Mouse (Mus musculus): Measurements from ENCODE around the gene Sstr3. TPM values are rescaled to one million over a fixed set of nuclear protein-coding genes. Genes with fewer than 3 reads are reported as not detected.

Gene Sstr3
- 0.36 and 0.69 TPM in 2 replicates for polyA plus RNA-seq (2015; fragmentation: Nextera tagmentation; extraction: Ambion mirVana)

DNA sequence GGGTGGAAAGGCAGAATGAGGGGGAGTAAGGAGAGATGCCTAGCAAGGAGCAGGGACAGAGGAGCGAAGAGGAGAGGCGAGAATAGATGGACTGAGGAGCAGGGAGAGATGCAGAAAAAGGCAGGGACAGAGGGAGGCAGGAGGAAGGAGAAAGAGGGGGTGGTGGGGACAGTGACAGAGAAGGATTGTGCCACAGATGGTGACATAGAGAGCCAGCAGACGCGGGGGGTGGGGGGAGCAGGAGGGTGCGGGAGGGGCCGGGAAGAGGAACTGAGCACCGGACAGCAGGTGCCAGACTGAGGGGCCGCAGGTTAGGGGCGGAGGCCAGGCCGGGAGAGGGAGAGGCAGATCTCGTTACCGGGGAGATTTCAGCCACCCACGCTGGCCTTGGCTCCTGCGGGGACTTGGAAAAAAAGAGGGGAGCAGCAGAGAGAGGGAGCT lies at the start of gene Sstr3:
Sstr3 (minus strand) TSS at position 125 of the 441 bp plus-strand sequence.
- peaks cover 18% of the 10 kb centered on the region for H3K4me1 ChIP-seq (ENCODE audit: insufficient read depth, low read length)
- H3K9ac ChIP-seq (replicated peaks; ENCODE audit: low read length): 0 out of 2 replicates have a peak within 1 kb of the TSS, but pooled peaks have one; percentile 28
- WGBS: 4% methylated on average over 14 of the region's 14 CpGs
- no peak within 1 kb of the TSS for H3K4me3 ChIP-seq (ENCODE audit: low read length)
- peak within 1 kb of the TSS; percentile 39 for H3K4me2 ChIP-seq (replicated peaks; ENCODE audit: low read depth, low read length)
- no peaks in the 10 kb centered on the region for H3K36me3 ChIP-seq (ENCODE audit: insufficient read depth, low read length)
- ATAC-seq (ENCODE audit: low FRiP score, low TSS enrichment): peak; percentile 14; the same call in 1 of the 2 replicates
- H3K9me3 ChIP-seq (ENCODE audit: low read length): no peaks in the 10 kb centered on the region
- no peak within 1 kb of the TSS for H3K27ac ChIP-seq (ENCODE audit: low read length)
- H3K27me3 ChIP-seq (ENCODE audit: insufficient read depth, low read length): no peaks in the 10 kb centered on the region

DNA sequence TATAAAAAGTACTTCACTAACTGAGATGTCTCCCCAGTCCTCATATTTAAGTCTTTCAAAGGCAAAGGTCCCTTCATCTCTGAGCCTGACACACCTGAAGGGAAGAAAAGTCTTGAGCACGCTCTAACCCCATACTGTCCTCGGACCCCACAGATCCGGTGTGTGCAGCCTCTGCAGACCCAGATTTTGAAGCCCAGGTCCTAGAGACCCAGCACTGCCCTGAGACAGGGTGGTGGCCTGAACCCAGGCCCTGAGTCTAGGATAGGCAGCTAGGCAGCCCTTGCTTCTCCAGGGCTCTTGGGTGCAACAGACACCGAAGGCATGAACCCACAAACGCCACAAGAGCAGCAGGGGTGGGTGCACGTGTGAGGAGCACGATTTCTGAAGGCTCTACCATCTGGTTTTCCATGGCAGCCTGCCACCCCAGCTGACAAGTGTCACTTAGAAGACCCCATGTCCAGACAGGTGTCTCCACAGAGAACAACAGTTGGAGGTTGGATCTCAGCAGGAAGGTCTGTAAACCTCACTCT lies 49.5 kb upstream of the Sstr3 start:
- Histone ChIP-seq H3K9me3 (ENCODE audit: low read length) (no peaks in the 10 kb centered on the region), H3K27ac (ENCODE audit: low read length) (no peak overlapping the region), H3K4me3 (ENCODE audit: low read length) (no peak overlapping the region), H3K36me3 (ENCODE audit: insufficient read depth, low read length) (no peaks in the 10 kb centered on the region), H3K4me1 (ENCODE audit: insufficient read depth, low read length) (no peaks in the 10 kb centered on the region), H3K27me3 (ENCODE audit: insufficient read depth, low read length) (no peaks in the 10 kb centered on the region), H3K4me2 (replicated peaks; ENCODE audit: low read depth, low read length) (no peak overlapping the region), H3K9ac (replicated peaks; ENCODE audit: low read length) (no peak overlapping the region)
- 87% methylated on average over 7 of the region's 7 CpGs for WGBS
- no peak for ATAC-seq (ENCODE audit: low FRiP score, low TSS enrichment)

DNA sequence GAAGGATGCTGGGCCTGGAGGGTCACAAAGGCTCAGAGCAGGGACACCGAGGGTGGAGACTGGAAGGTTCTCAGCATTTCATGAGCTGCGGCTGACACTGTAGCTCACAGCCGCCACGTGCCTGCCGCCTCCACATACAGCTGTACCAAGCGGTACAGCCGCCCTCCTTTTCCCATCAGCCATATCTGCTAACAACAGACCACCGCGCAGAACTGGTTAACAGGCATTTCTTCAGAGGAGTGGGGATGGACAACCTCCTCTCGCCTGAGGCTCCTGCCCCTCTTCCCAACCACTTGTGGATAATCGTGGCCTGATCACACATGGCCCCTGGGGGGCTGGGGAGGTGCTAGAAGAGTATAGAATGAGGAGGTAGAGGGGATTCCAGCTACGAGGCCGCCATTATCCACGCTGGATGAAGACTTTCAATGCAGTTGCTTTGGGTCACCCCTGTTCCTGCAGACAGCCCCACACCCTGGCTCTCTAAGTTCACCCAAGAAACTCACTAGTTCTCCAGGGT lies 48.0 kb upstream of the Sstr3 start:
- 69% methylated on average over 14 of the region's 14 CpGs for WGBS
- Histone ChIP-seq H3K4me3 (ENCODE audit: low read length) (no peak overlapping the region), H3K36me3 (ENCODE audit: insufficient read depth, low read length) (no peaks in the 10 kb centered on the region), H3K27me3 (ENCODE audit: insufficient read depth, low read length) (no peaks in the 10 kb centered on the region), H3K27ac (ENCODE audit: low read length) (no peak overlapping the region), H3K4me1 (ENCODE audit: insufficient read depth, low read length) (no peaks in the 10 kb centered on the region), H3K9me3 (ENCODE audit: low read length) (no peaks in the 10 kb centered on the region), H3K9ac (replicated peaks; ENCODE audit: low read length) (no peak overlapping the region), H3K4me2 (replicated peaks; ENCODE audit: low read depth, low read length) (no peak overlapping the region)
- ATAC-seq (ENCODE audit: low FRiP score, low TSS enrichment): no peak

DNA sequence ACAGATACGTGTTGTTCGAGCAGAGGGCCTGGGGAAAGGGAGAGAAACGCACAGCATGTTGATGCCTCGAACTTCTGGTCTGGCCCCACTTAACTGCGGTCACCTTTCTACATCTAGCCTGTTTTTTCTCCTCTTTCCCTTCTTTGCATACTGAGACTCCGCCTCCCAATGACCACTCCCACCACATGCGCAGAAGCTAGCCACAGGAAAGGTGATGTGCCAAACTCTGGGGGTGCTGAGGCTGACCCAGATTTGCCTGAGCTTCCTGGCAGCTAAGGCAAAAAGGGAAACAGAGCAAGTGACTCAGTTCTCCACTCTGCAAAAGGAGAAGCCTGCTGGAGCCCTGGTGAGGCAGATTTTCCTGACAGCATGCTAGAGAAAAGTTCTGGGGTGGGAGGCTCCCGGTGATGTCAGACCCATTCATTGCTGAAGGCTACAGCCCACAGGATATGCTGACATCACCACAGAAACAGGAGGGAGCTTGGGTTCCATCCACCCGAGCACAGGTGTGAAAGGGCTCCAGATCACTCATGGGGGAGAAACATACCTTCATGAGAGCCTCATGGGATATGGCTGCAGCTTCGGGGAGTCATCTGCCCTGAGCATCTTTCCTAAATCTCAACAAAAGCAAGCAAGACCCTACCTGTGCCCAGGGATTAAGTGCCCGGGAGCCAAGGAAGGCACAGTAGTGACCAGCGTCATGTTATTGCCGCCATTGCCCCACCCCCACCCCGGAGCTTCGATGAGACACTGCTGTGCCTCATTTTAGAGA lies 47.4 kb upstream of the Sstr3 start:
- WGBS: 49% methylated on average over 15 of the region's 15 CpGs
- no peak overlapping the region for H3K9ac ChIP-seq (replicated peaks; ENCODE audit: low read length)
- no peaks in the 10 kb centered on the region for H3K9me3 ChIP-seq (ENCODE audit: low read length)
- no peaks in the 10 kb centered on the region for H3K4me1 ChIP-seq (ENCODE audit: insufficient read depth, low read length)
- H3K36me3 ChIP-seq (ENCODE audit: insufficient read depth, low read length): no peaks in the 10 kb centered on the region
- H3K27me3 ChIP-seq (ENCODE audit: insufficient read depth, low read length): no peaks in the 10 kb centered on the region
- H3K4me2 ChIP-seq (replicated peaks; ENCODE audit: low read depth, low read length): no peak overlapping the region
- no peak overlapping the region for H3K27ac ChIP-seq (ENCODE audit: low read length)
- no peak for ATAC-seq (ENCODE audit: low FRiP score, low TSS enrichment)
- no peak overlapping the region for H3K4me3 ChIP-seq (ENCODE audit: low read length)

DNA sequence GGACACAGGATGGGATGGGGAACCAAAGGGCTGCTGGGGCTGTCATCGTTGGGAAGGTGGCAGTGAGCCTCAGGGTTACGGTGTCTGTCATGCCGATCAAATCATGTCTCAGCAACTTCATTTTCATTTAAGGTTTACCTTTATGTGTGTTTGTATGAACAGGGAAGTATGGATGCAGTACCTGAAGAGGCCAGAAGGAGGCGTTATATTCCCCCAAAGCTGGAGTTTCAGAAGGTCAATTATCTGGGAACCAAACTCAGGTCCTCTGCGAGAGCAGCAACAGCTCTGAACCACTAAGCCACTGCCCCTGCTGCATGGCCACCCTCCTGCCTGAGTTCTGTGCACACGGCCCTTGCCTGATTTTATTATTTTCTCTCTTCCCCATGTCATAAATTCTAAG lies 46.3 kb upstream of the Sstr3 start:
- no peaks in the 10 kb centered on the region for H3K27me3 ChIP-seq (ENCODE audit: insufficient read depth, low read length)
- WGBS: 70% methylated on average over 6 of the region's 6 CpGs
- ATAC-seq (ENCODE audit: low FRiP score, low TSS enrichment): no peak
- H3K36me3 ChIP-seq (ENCODE audit: insufficient read depth, low read length): no peaks in the 10 kb centered on the region
- H3K4me3 ChIP-seq (ENCODE audit: low read length): no peak overlapping the region
- no peak overlapping the region for H3K9ac ChIP-seq (replicated peaks; ENCODE audit: low read length)
- H3K4me1 ChIP-seq (ENCODE audit: insufficient read depth, low read length): no peaks in the 10 kb centered on the region
- no peaks in the 10 kb centered on the region for H3K9me3 ChIP-seq (ENCODE audit: low read length)
- no peak overlapping the region for H3K4me2 ChIP-seq (replicated peaks; ENCODE audit: low read depth, low read length)
- H3K27ac ChIP-seq (ENCODE audit: low read length): no peak overlapping the region

GRCm38 (mm10) chr15:78589936-78590335 lies 45.5 kb upstream of the Sstr3 start:
- Histone ChIP-seq H3K4me2 (replicated peaks; ENCODE audit: low read depth, low read length) (no peak overlapping the region), H3K27me3 (ENCODE audit: insufficient read depth, low read length) (no peaks in the 10 kb centered on the region), H3K4me1 (ENCODE audit: insufficient read depth, low read length) (no peaks in the 10 kb centered on the region), H3K36me3 (ENCODE audit: insufficient read depth, low read length) (no peaks in the 10 kb centered on the region), H3K27ac (ENCODE audit: low read length) (no peak overlapping the region), H3K4me3 (ENCODE audit: low read length) (no peak overlapping the region), H3K9ac (replicated peaks; ENCODE audit: low read length) (no peak overlapping the region), H3K9me3 (ENCODE audit: low read length) (peaks cover 1% of the 10 kb centered on the region; the same call in 1 of the 2 replicates)
- 71% methylated on average over 6 of the region's 6 CpGs for WGBS
- ATAC-seq (ENCODE audit: low FRiP score, low TSS enrichment): no peak

DNA sequence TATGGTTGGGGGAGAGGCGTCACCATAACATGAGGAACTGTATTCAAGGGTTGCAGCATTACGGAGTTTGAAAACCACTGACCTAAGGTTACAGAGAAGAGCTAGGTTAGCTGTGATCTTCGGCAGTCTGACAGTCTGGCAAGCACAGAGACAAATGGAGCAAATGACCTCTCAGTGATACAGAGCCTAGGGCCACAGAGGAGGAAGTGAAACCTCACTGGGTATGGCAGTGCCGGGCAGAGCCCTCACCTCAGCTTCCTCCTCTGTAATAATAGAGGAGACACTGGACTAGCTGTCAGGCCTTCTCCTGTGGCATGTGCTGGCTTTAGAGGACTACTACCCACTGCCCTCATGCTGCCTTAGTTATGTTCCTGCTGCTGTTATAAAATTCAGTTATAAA lies 44.4 kb upstream of the Sstr3 start:
- 75% methylated on average over 4 of the region's 4 CpGs for WGBS
- no peaks in the 10 kb centered on the region for H3K36me3 ChIP-seq (ENCODE audit: insufficient read depth, low read length)
- H3K4me1 ChIP-seq (ENCODE audit: insufficient read depth, low read length): no peaks in the 10 kb centered on the region
- no peaks in the 10 kb centered on the region for H3K27me3 ChIP-seq (ENCODE audit: insufficient read depth, low read length)
- H3K4me3 ChIP-seq (ENCODE audit: low read length): no peak overlapping the region
- no peak overlapping the region for H3K9ac ChIP-seq (replicated peaks; ENCODE audit: low read length)
- no peak overlapping the region for H3K27ac ChIP-seq (ENCODE audit: low read length)
- H3K9me3 ChIP-seq (ENCODE audit: low read length): peaks cover 6% of the 10 kb centered on the region; the same call in 1 of the 2 replicates
- H3K4me2 ChIP-seq (replicated peaks; ENCODE audit: low read depth, low read length): no peak overlapping the region
- no peak for ATAC-seq (ENCODE audit: low FRiP score, low TSS enrichment)

- H3K4me1 ChIP-seq (ENCODE audit: insufficient read depth, low read length): no peaks in the 10 kb centered on the region
- 92% methylated on average over 4 of the region's 4 CpGs for WGBS
Observed at GRCm38 (mm10) chr15:78588049-78588448, 43.6 kb upstream of the Sstr3 start.

DNA sequence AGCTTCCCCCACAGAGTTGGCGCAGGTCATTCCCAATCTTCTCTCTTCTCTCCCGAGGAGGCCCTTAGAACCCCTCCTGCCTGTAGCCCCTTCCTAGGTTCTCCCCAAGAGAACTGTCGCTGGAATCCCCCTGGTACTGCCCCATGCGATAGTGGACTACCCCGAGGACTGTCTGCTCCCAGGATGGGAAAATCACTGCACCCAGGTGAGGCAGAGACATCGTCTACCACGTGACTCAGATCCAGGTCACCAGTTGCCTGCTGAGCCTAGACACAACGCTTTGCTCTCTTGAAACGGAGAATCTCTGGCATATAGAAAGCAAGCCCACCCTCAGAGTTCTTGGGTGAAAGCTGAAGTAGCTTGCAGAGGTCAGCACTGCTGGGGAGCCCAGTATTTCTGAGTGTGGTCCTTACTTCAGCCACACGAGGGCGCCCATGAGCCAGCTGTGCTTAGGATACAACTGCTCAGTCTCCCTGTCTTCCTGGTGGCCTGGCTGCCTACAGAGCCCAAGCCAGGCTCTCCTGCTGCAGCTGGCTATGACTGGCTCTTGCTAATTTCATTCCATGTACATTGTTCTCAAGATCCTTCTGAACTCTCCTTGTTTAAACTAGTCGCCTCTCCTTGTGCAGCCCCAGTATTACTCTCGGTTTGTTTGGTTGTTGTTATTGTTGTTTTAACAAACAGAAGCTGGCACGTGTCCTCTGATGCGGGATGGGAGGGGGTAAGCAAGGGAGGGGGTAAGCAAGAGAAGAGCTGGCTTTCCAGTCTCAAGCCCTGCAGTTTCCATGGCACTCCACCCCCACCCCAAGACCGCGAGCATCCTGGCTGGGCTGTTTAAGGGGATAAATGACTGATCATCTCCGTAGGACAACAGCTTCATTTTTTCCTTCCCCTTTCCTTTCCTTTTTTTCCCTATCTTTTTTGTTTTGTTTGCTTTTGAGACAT lies 42.8 kb upstream of the Sstr3 start:
- peak; percentile 84 for ATAC-seq (ENCODE audit: low FRiP score, low TSS enrichment)
- WGBS: 52% methylated on average over 18 of the region's 18 CpGs
- H3K4me1 ChIP-seq (ENCODE audit: insufficient read depth, low read length): no peaks in the 10 kb centered on the region

More at GRCm38 (mm10) chr15:78588049-78588448, 43.6 kb upstream of the Sstr3 start:
- peaks cover 6% of the 10 kb centered on the region; the same call in 1 of the 2 replicates for H3K9me3 ChIP-seq (ENCODE audit: low read length)
- H3K9ac ChIP-seq (replicated peaks; ENCODE audit: low read length): no peak overlapping the region
- H3K4me2 ChIP-seq (replicated peaks; ENCODE audit: low read depth, low read length): no peak overlapping the region
- no peaks in the 10 kb centered on the region for H3K27me3 ChIP-seq (ENCODE audit: insufficient read depth, low read length)
- H3K27ac ChIP-seq (ENCODE audit: low read length): no peak overlapping the region
- no peaks in the 10 kb centered on the region for H3K36me3 ChIP-seq (ENCODE audit: insufficient read depth, low read length)
- H3K4me3 ChIP-seq (ENCODE audit: low read length): no peak overlapping the region
- ATAC-seq (ENCODE audit: low FRiP score, low TSS enrichment): no peak

More for the DNA sequence above, 42.8 kb upstream of the Sstr3 start:
- Histone ChIP-seq H3K27me3 (ENCODE audit: insufficient read depth, low read length) (no peaks in the 10 kb centered on the region), H3K9ac (replicated peaks; ENCODE audit: low read length) (no peak overlapping the region), H3K4me3 (ENCODE audit: low read length) (no peak overlapping the region), H3K36me3 (ENCODE audit: insufficient read depth, low read length) (no peaks in the 10 kb centered on the region), H3K9me3 (ENCODE audit: low read length) (peaks cover 6% of the 10 kb centered on the region; the same call in 1 of the 2 replicates), H3K4me2 (replicated peaks; ENCODE audit: low read depth, low read length) (no peak overlapping the region), H3K27ac (ENCODE audit: low read length) (no peak overlapping the region)

Measured in kidney, embryonic 16.5 days (tissue).